Mouse (Mus musculus): Measurements from ENCODE around the gene Lrrc4c. TPM values are rescaled to one million over a fixed set of nuclear protein-coding genes. Genes with fewer than 3 reads are reported as not detected.
A peak's percentile ranks its signal among the peaks of the same experiment; 100 is the strongest.

The Lrrc4c gene
- total and polyA plus RNA-seq, 2 experiments from 2014 or later, result 0.08 to 0.66 TPM

GRCm38 (mm10) chr2:97466243-97466793 lies 1148.3 kb downstream of the Lrrc4c start:
- ATAC-seq (ENCODE audit: insufficient read depth, low read depth), result peak; percentile 83
- no peaks in the 10 kb centered on the region for H3K36me3 ChIP-seq (replicated peaks; ENCODE audit: control insufficient read depth, insufficient read depth, low read length)
- H3K4me2 ChIP-seq (ENCODE audit: low read depth, low read length), result peak overlapping the region; percentile 80
- H3K27ac ChIP-seq (ENCODE audit: low read depth), result no peak overlapping the region; the same call in 1 of the 2 replicates
- H3K4me3 ChIP-seq (ENCODE audit: low read depth, low read length), result peak overlapping the region; percentile 54
- peaks cover 17% of the 10 kb centered on the region for H3K27me3 ChIP-seq (ENCODE audit: control insufficient read depth, insufficient read depth, low read length)
- no peaks in the 10 kb centered on the region for H3K4me1 ChIP-seq (ENCODE audit: control insufficient read depth, insufficient read depth)
- H3K9ac ChIP-seq (replicated peaks; ENCODE audit: low read depth, low read length), result no peak overlapping the region
- no peaks in the 10 kb centered on the region for H3K9me3 ChIP-seq (replicated peaks; ENCODE audit: control insufficient read depth, low read length)
- DNase-seq (ENCODE audit: low spot score), result peak; percentile 74
- TF ChIP-seq CTCF (IDR thresholded peaks at IDR 0.05; ENCODE audit: low read depth), result peak; percentile 84
- no peak for TF ChIP-seq EP300 (IDR thresholded peaks at IDR 0.05; ENCODE audit: low read depth)
- under 1% methylated on average over 25 of the region's 25 CpGs for WGBS

- H3K27ac ChIP-seq (ENCODE audit: low read depth), result no peak overlapping the region
- H3K9ac ChIP-seq (replicated peaks; ENCODE audit: low read depth, low read length), result no peak overlapping the region; the same call in 1 of the 2 replicates
- ATAC-seq (ENCODE audit: insufficient read depth, low read depth) (no peak), DNase-seq (ENCODE audit: low spot score) (no peak)
- H3K4me3 ChIP-seq (ENCODE audit: low read depth, low read length), result peak overlapping the region; percentile 54
- peak overlapping the region; percentile 80 for H3K4me2 ChIP-seq (ENCODE audit: low read depth, low read length)
- H3K4me1 ChIP-seq (ENCODE audit: control insufficient read depth, insufficient read depth), result no peaks in the 10 kb centered on the region
- no peaks in the 10 kb centered on the region for H3K36me3 ChIP-seq (replicated peaks; ENCODE audit: control insufficient read depth, insufficient read depth, low read length)
- TF ChIP-seq EP300 (IDR thresholded peaks at IDR 0.05; ENCODE audit: low read depth) (no peak), CTCF (IDR thresholded peaks at IDR 0.05; ENCODE audit: low read depth) (no peak)
- under 1% methylated on average over 26 of the region's 26 CpGs for WGBS
- peaks cover 17% of the 10 kb centered on the region for H3K27me3 ChIP-seq (ENCODE audit: control insufficient read depth, insufficient read depth, low read length)
- no peaks in the 10 kb centered on the region for H3K9me3 ChIP-seq (replicated peaks; ENCODE audit: control insufficient read depth, low read length)
Observed at GRCm38 (mm10) chr2:97467031-97467549, 1149.1 kb downstream of the Lrrc4c start.

GRCm38 (mm10) chr2:97467664-97468063 lies 1149.7 kb downstream of the Lrrc4c start:
- no peaks in the 10 kb centered on the region for H3K9me3 ChIP-seq (replicated peaks; ENCODE audit: control insufficient read depth, low read length)
- 13% methylated on average over 8 of the region's 8 CpGs for WGBS
- DNase-seq (ENCODE audit: low spot score) (no peak), ATAC-seq (ENCODE audit: insufficient read depth, low read depth) (no peak)
- peaks cover 17% of the 10 kb centered on the region for H3K27me3 ChIP-seq (ENCODE audit: control insufficient read depth, insufficient read depth, low read length)
- TF ChIP-seq CTCF (IDR thresholded peaks at IDR 0.05; ENCODE audit: low read depth) (no peak), EP300 (IDR thresholded peaks at IDR 0.05; ENCODE audit: low read depth) (no peak)
- H3K4me1 ChIP-seq (ENCODE audit: control insufficient read depth, insufficient read depth), result no peaks in the 10 kb centered on the region
- peak overlapping the region; percentile 54 for H3K4me3 ChIP-seq (ENCODE audit: low read depth, low read length)
- H3K27ac ChIP-seq (ENCODE audit: low read depth), result no peak overlapping the region
- H3K9ac ChIP-seq (replicated peaks; ENCODE audit: low read depth, low read length), result no peak overlapping the region
- H3K36me3 ChIP-seq (replicated peaks; ENCODE audit: control insufficient read depth, insufficient read depth, low read length), result no peaks in the 10 kb centered on the region
- peak overlapping the region; percentile 80 for H3K4me2 ChIP-seq (ENCODE audit: low read depth, low read length)

GRCm38 (mm10) chr2:97468372-97468771 lies 1150.4 kb downstream of the Lrrc4c start:
- Histone ChIP-seq H3K4me3 (ENCODE audit: low read depth, low read length) (0 out of 2 replicates have a peak overlapping the region, but pooled peaks have one; percentile 2), H3K4me2 (ENCODE audit: low read depth, low read length) (no peak overlapping the region), H3K9me3 (replicated peaks; ENCODE audit: control insufficient read depth, low read length) (no peaks in the 10 kb centered on the region), H3K27ac (ENCODE audit: low read depth) (no peak overlapping the region), H3K36me3 (replicated peaks; ENCODE audit: control insufficient read depth, insufficient read depth, low read length) (no peaks in the 10 kb centered on the region), H3K27me3 (ENCODE audit: control insufficient read depth, insufficient read depth, low read length) (peaks cover 17% of the 10 kb centered on the region), H3K9ac (replicated peaks; ENCODE audit: low read depth, low read length) (no peak overlapping the region), H3K4me1 (ENCODE audit: control insufficient read depth, insufficient read depth) (no peaks in the 10 kb centered on the region)
- TF ChIP-seq EP300 (IDR thresholded peaks at IDR 0.05; ENCODE audit: low read depth) (no peak), CTCF (IDR thresholded peaks at IDR 0.05; ENCODE audit: low read depth) (no peak)
- ATAC-seq (ENCODE audit: insufficient read depth, low read depth) (no peak), DNase-seq (ENCODE audit: low spot score) (no peak)
- 28% methylated on average over 5 of the region's 5 CpGs for WGBS

DNA sequence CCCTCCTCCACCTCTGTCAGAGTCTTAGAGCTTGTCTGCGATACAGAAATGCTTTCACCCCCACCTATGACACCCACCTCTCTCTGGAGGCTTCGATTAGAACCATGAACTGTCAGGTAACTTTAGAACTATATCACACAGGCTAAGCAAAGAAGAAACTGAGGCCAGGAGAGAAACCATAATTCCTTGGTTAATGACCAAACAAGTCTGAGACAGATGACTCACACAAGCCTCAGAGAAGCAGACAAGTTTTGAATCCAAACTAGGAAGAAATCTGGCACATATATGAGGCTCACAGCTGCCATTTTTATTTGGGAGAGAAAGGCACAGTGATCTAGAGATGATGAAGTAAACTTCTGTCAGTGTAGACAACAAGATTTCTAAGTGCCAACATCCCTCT lies 1151.4 kb downstream of the Lrrc4c start:
- H3K36me3 ChIP-seq (replicated peaks; ENCODE audit: control insufficient read depth, insufficient read depth, low read length), result no peaks in the 10 kb centered on the region
- H3K27ac ChIP-seq (ENCODE audit: low read depth), result no peak overlapping the region
- TF ChIP-seq CTCF (IDR thresholded peaks at IDR 0.05; ENCODE audit: low read depth) (no peak), EP300 (IDR thresholded peaks at IDR 0.05; ENCODE audit: low read depth) (no peak)
- no peaks in the 10 kb centered on the region for H3K4me1 ChIP-seq (ENCODE audit: control insufficient read depth, insufficient read depth)
- no peak overlapping the region for H3K4me3 ChIP-seq (ENCODE audit: low read depth, low read length)
- H3K27me3 ChIP-seq (ENCODE audit: control insufficient read depth, insufficient read depth, low read length), result peaks cover 17% of the 10 kb centered on the region
- ATAC-seq (ENCODE audit: insufficient read depth, low read depth) (no peak), DNase-seq (ENCODE audit: low spot score) (no peak)
- H3K9ac ChIP-seq (replicated peaks; ENCODE audit: low read depth, low read length), result no peak overlapping the region
- H3K9me3 ChIP-seq (replicated peaks; ENCODE audit: control insufficient read depth, low read length), result no peaks in the 10 kb centered on the region
- WGBS, result 47% methylated on average over 2 of the region's 2 CpGs
- no peak overlapping the region for H3K4me2 ChIP-seq (ENCODE audit: low read depth, low read length)
